Mouse (Mus musculus) NIH3T3 (cell line): ENCODE results near the gene Gm17078.
"Not testable (repeated sequence)": the region's sequence is repeated elsewhere in the genome, so short reads cannot be mapped to it uniquely, and the experiment has no call there.

Experiments
- DNase-seq: peaks from one replicate; pipeline ENCODE4 v3.0.0-alpha.2; 2012; ENCODE audit warnings: low read depth

Gm17078 gene

GRCm38 (mm10) chr14:51611210-51611609, at the start of gene Gm17078:
Gene Gm17078 (minus strand): TSS chr14:51611310.
- no peak for DNase-seq

- not testable (repeated sequence) for DNase-seq
Observed at GRCm38 (mm10) chr14:51635566-51635965, 24.5 kb upstream of the Gm17078 start, which contains the start of gene Gm4181. Gene Gm4181 (minus strand): TSS chr14:51635666.

DNA sequence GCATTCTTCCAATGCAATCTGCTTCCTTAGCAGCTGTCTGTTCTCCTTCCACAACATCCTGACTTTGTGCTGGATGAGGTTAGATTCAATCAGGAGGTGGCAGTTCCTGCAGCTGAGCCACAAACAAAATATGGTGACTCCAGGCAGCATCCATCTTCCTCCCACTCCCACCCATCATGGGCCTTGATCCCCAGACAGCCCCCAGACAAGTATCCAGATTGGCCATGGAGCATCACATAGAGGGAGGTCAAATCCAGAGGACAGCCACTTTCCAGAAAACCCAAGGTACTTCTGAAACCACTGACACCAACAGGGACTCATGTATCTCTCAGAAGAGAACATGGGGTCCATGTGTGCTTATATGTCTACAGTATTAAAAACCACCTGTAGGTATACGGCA, 21.3 kb upstream of the Gm17078 start:
- DNase-seq, result not testable (repeated sequence)

- DNase-seq, result not testable (repeated sequence)
Observed at GRCm38 (mm10) chr14:51592039-51592438, 19.1 kb downstream of the Gm17078 start, which contains the start of gene Gm17174. Gene Gm17174 (minus strand): TSS chr14:51592139.

DNA sequence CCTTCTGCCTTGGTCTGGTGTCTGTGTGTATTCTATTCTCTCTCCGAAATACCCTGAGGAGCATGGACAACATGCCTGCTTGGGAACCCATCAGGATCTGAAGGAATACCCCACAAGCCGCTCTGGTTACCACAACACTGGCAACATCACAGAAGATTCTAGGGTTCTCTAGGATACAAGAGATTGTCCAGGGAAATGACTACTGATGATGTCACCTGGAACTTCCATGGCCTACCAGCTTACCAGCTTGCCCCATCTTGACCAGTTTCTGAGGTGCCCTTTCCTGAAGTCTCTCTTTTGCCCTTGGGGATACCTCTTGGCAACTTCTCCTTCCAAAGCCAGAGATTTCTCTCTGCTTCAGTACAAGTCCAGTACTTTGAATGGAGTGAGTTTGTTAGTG, 37.1 kb downstream of the Gm17078 start, which contains the start of gene Gm17175:
Gm17175 (minus strand) TSS at position 101 of the 400 bp plus-strand sequence.
- not testable (repeated sequence) for DNase-seq
